Mouse (Mus musculus) G1E (cell line): Measurements from ENCODE around the gene Tmem119. TPM values are rescaled to one million over a fixed set of nuclear protein-coding genes. Genes with fewer than 3 reads are reported as not detected.

Source experiments
- ATAC-seq: 2 replicates; pipeline ENCODE4 v1.8.0; 2016; ENCODE audit warnings: mild to moderate bottlenecking; ENCODE audit not compliant: insufficient number of reproducible peaks, poor library complexity, low FRiP score, severe bottlenecking; ENCODE audit errors: extremely low read depth
- DNase-seq: peaks from one replicate; pipeline ENCODE4 v3.0.0; 2012; ENCODE audit warnings: low spot score
- H3K27me3 ChIP-seq: 2 replicates; pipeline ENCODE4 v1.6.1; 2012; ENCODE audit warnings: mild to moderate bottlenecking, low read length, inconsistent platforms; ENCODE audit not compliant: insufficient read depth
- H3K36me3 ChIP-seq: replicated peaks from 2 replicates; pipeline ENCODE3; 2012; ENCODE audit warnings: mild to moderate bottlenecking, inconsistent platforms
- H3K4me1 ChIP-seq: 2 replicates; pipeline ENCODE4 v1.6.1; 2012; ENCODE audit warnings: low read depth, low read length, inconsistent platforms, mixed read lengths; ENCODE audit not compliant: insufficient read depth
- H3K4me3 ChIP-seq: 2 replicates; pipeline ENCODE4 v1.5.1; 2012; ENCODE audit warnings: low read depth, mild to moderate bottlenecking, inconsistent platforms, low read length, moderate library complexity, mixed read lengths
- H3K9me3 ChIP-seq: replicated peaks from 2 replicates; pipeline ENCODE4 v1.6.1; 2012; ENCODE audit warnings: inconsistent platforms
- CTCF ChIP-seq: IDR thresholded peaks from 2 replicates; pipeline ENCODE4 v1.5.1; 2012; ENCODE audit warnings: low read depth, low read length, inconsistent platforms, mixed read lengths
- GATA1 ChIP-seq: IDR thresholded peaks from 2 replicates; pipeline ENCODE4 v1.6.1; 2012; ENCODE audit warnings: borderline replicate concordance, low read length, inconsistent platforms, mixed read lengths
- GATA2 ChIP-seq: IDR thresholded peaks from 2 replicates; pipeline ENCODE4 v1.6.1; 2012; ENCODE audit warnings: low read depth, low read length, inconsistent platforms, borderline replicate concordance
- POLR2AphosphoS5 ChIP-seq: IDR thresholded peaks from 2 replicates; pipeline ENCODE4 v1.6.1; 2012; ENCODE audit warnings: low read depth, low read length, inconsistent platforms; ENCODE audit not compliant: insufficient replicate concordance
- TAL1 ChIP-seq: conservative IDR thresholded peaks from 2 replicates; pipeline ENCODE4 v1.6.1; 2012; ENCODE audit warnings: low read depth, low read length, inconsistent platforms, mixed read lengths
- polyA plus RNA-seq: library from polyadenylated mRNA; stranded (reverse); fragments of >175 nt; gene quantifications from 2 replicates; pipeline ENCODE4 v1.2.3, GENCODE M21; 2012
- total RNA-seq, 2 experiments: library from RNA; stranded (forward) in 1 of 2; stranded (reverse) in 1 of 2; fragments of 200-1000 nt in 1 of 2; fragments of >200 nt in 1 of 2; fragmentation: Nextera tagmentation in 1 of 2; gene quantifications; 2 replicates each; pipeline ENCODE4 v1.2.3; 2014 to 2017

Tmem119 gene
- total and polyA plus RNA-seq, 3 experiments = 0.21 to 0.27 TPM; not detected in 1

- Histone ChIP-seq H3K27me3 (peaks cover 17% of the 10 kb centered on the region; the same call in 1 of the 2 replicates), H3K36me3 (no peaks in the 10 kb centered on the region), H3K9me3 (no peaks in the 10 kb centered on the region), H3K4me1 (peaks cover 20% of the 10 kb centered on the region), H3K4me3 (no peak overlapping the region)
- DNase-seq (no peak), ATAC-seq (no peak)
- TF ChIP-seq CTCF (no peak), POLR2AphosphoS5 (no peak), GATA1 (no peak), GATA2 (no peak), TAL1 (no peak)
These were observed 4.2 kb upstream of the Tmem119 start for GRCm38 (mm10) chr5:113804395-113804966.

DNA sequence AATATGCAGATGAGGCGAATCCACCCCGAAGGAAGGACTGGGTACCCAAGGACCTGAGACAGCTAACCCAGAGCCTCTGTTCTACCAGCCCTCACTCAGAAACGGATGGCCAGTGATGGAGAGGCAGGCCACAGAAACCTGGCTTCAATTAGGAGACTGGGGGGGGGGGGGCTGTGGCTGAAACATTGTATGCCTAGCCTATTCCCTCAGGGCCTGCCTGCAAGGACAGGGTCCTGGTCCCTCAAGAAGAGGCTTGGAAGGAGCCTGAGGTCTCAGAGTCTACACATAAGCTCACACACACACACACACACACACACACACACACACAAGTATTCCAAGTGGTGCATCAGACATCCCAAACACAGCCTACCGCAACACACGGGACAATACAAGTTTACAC is 625 bp downstream of the Tmem119 start:
- DNase-seq (no peak), ATAC-seq (no peak)
- peaks cover 22% of the 10 kb centered on the region; the same call in 1 of the 2 replicates for H3K27me3 ChIP-seq
- no peak for TF ChIP-seq GATA1
- TF ChIP-seq TAL1 = no peak
- TF ChIP-seq CTCF = no peak
- no peak for TF ChIP-seq POLR2AphosphoS5
- TF ChIP-seq GATA2 = no peak
- H3K36me3 ChIP-seq = no peaks in the 10 kb centered on the region
- H3K4me1 ChIP-seq = peaks cover 20% of the 10 kb centered on the region
- no peak overlapping the region for H3K4me3 ChIP-seq
- no peaks in the 10 kb centered on the region for H3K9me3 ChIP-seq

GRCm38 (mm10) chr5:113798525-113798924 is 1.8 kb downstream of the Tmem119 start:
- H3K27me3 ChIP-seq = peaks cover 29% of the 10 kb centered on the region; the same call in 1 of the 2 replicates
- ATAC-seq (no peak), DNase-seq (no peak)
- no peak overlapping the region for H3K4me3 ChIP-seq
- H3K4me1 ChIP-seq = peaks cover 10% of the 10 kb centered on the region; the same call in 1 of the 2 replicates
- no peaks in the 10 kb centered on the region for H3K36me3 ChIP-seq
- H3K9me3 ChIP-seq = no peaks in the 10 kb centered on the region
- no peak for TF ChIP-seq GATA2
- TF ChIP-seq POLR2AphosphoS5 = no peak
- TF ChIP-seq CTCF = no peak
- no peak for TF ChIP-seq TAL1
- TF ChIP-seq GATA1 = no peak

GRCm38 (mm10) chr5:113797149-113797882 is 3.0 kb downstream of the Tmem119 start:
- Histone ChIP-seq H3K4me3 (no peak overlapping the region), H3K27me3 (peaks cover 32% of the 10 kb centered on the region; the same call in 1 of the 2 replicates), H3K9me3 (no peaks in the 10 kb centered on the region), H3K36me3 (no peaks in the 10 kb centered on the region), H3K4me1 (peaks cover 10% of the 10 kb centered on the region; the same call in 1 of the 2 replicates)
- no peak for ATAC-seq
- no peak for DNase-seq
- no peak for TF ChIP-seq CTCF
- TF ChIP-seq POLR2AphosphoS5 = no peak
- TF ChIP-seq GATA1 = no peak

- ATAC-seq (no peak), DNase-seq (no peak)
- peaks cover 10% of the 10 kb centered on the region; the same call in 1 of the 2 replicates for H3K4me1 ChIP-seq
- no peak overlapping the region for H3K4me3 ChIP-seq
- H3K36me3 ChIP-seq = no peaks in the 10 kb centered on the region
- TF ChIP-seq POLR2AphosphoS5 (no peak), GATA2 (no peak), GATA1 (no peak), CTCF (no peak), TAL1 (no peak)
- H3K9me3 ChIP-seq = no peaks in the 10 kb centered on the region
- peaks cover 33% of the 10 kb centered on the region for H3K27me3 ChIP-seq
These were observed 3.7 kb downstream of the Tmem119 start for GRCm38 (mm10) chr5:113796401-113797148.

DNA sequence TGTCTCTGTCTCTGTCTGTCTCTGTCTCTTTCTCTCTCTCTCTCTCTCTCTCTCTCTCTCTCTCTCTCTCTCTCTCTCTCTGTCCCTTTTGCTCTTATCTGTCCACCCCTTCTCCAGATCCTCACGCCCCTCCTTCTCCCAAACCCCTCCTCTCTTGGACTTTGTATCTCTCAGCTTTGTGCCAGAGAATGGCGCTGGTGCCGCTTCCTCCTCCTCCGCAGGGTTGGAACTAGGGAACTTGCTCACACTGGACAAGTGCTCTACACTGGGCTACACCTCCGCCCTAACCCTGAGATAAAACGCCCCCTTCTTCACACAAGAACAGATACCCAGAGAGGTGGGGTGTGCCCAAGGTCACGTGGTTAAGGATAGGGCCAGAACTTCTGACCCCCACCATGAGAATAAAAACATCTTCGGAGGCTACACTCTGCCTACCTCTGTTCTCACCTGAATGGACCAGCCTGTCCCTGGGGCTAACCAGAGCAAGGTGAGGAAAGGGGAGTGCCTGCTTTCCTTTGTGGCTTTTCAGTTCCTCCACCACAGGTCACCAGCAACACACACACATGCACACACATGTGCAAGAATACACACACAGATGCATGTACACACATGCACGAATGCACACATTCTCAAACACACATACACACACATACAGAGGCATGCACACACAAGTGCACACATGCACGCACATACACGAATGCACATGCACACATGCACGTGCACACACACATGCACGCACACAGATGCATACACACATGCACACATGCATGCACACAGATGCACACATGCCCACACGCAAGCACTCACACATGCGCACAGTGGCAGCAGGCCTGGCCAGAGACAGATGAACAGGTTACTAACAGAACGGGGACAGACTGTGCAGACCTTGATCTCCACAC is 8.9 kb downstream of the Tmem119 start:
- no peak for TF ChIP-seq CTCF
- TF ChIP-seq TAL1 = no peak
- TF ChIP-seq GATA2 = no peak
- TF ChIP-seq POLR2AphosphoS5 = peak; percentile 47; the same call in 1 of the 2 replicates
- no peak for TF ChIP-seq GATA1
- Histone ChIP-seq H3K36me3 (no peaks in the 10 kb centered on the region), H3K4me1 (peaks cover 3% of the 10 kb centered on the region; the same call in 1 of the 2 replicates), H3K4me3 (no peak overlapping the region), H3K27me3 (peaks cover 33% of the 10 kb centered on the region), H3K9me3 (no peaks in the 10 kb centered on the region)
- DNase-seq (no peak), ATAC-seq (no peak)
